Mouse (Mus musculus): ENCODE results near the gene Gimap3.

Gimap3 gene

GRCm38 (mm10) chr6:48770696-48771095 lies at the start of gene Gimap3:
Gene Gimap3 (minus strand): TSS chr6:48770851.
- DNase-seq, result no peak

- peak; percentile 73 to 80 for DNase-seq
Observed at GRCm38 (mm10) chr6:48817815-48818214, 47.2 kb upstream of the Gimap3 start.

GRCm38 (mm10) chr6:48815013-48815412 lies 44.4 kb upstream of the Gimap3 start:
- DNase-seq, result no peak

- DNase-seq, result no peak
Observed at GRCm38 (mm10) chr6:48809494-48810219, 39.0 kb upstream of the Gimap3 start.

- no peak for DNase-seq
Observed at GRCm38 (mm10) chr6:48806746-48807145, 36.1 kb upstream of the Gimap3 start.

- DNase-seq, result peak; percentile 56 to 70
Observed at GRCm38 (mm10) chr6:48804346-48804745, 33.7 kb upstream of the Gimap3 start.

- DNase-seq, result no peak
Observed at GRCm38 (mm10) chr6:48803406-48804051, 32.9 kb upstream of the Gimap3 start.

- no peak for DNase-seq
Observed at GRCm38 (mm10) chr6:48801897-48802296, 31.2 kb upstream of the Gimap3 start.

GRCm38 (mm10) chr6:48787867-48788266 lies 17.2 kb upstream of the Gimap3 start:
- DNase-seq, result no peak

- DNase-seq, result no peak
Observed at GRCm38 (mm10) chr6:48785601-48786000, 14.9 kb upstream of the Gimap3 start.

GRCm38 (mm10) chr6:48785189-48785588 lies 14.5 kb upstream of the Gimap3 start:
- peak; percentile 51 to 64 for DNase-seq

- DNase-seq, result no peak
Observed at GRCm38 (mm10) chr6:48784406-48784805, 13.8 kb upstream of the Gimap3 start.

GRCm38 (mm10) chr6:48772030-48772429 lies 1.4 kb upstream of the Gimap3 start:
- peak; percentile 86 to 87 for DNase-seq

- no peak for DNase-seq
Observed at GRCm38 (mm10) chr6:48768933-48769332, 1.7 kb downstream of the Gimap3 start.

- no peak for DNase-seq
Observed at GRCm38 (mm10) chr6:48768178-48768869, 2.3 kb downstream of the Gimap3 start.

- peak in 1 of 2 experiments; percentile 37 for DNase-seq
Observed at GRCm38 (mm10) chr6:48764496-48764895, 6.2 kb downstream of the Gimap3 start.

- DNase-seq, result no peak
Observed at GRCm38 (mm10) chr6:48763567-48764270, 6.9 kb downstream of the Gimap3 start.

- peak in 1 of 2 experiments; percentile 22 for DNase-seq
Observed at GRCm38 (mm10) chr6:48747091-48747966, 23.3 kb downstream of the Gimap3 start.

GRCm38 (mm10) chr6:48745959-48746889 lies 24.4 kb downstream of the Gimap3 start, which contains the start of gene Gimap5:
Gene Gimap5 (plus strand): TSS chr6:48746197.
- DNase-seq, result peak; percentile 67 to 72

GRCm38 (mm10) chr6:48745490-48745889 lies 25.2 kb downstream of the Gimap3 start:
- no peak for DNase-seq

All from kidney, adult 8-10 months (tissue).